Mouse (Mus musculus) heart, postnatal 0 days (tissue): Measurements from ENCODE around the gene Tcf3. TPM values are rescaled to one million over a fixed set of nuclear protein-coding genes. Genes with fewer than 3 reads are reported as not detected.

Experiments
- ATAC-seq: fragments of 200-750 bp; cut with Nextera tagmentation; 2 replicates; pipeline ENCODE4 v1.8.0; 2017; ENCODE audit warnings: low read depth, moderate number of reproducible peaks, moderate library complexity; ENCODE audit not compliant: insufficient read depth
- DNase-seq: peaks from one replicate; pipeline ENCODE4 v3.0.0-alpha.2; 2016; ENCODE audit warnings: low spot score
- H3K27ac ChIP-seq: fragments of 300-500 bp; sonication (generic); 2 replicates; pipeline ENCODE4 v1.5.1; 2014; ENCODE audit warnings: low read depth, mild to moderate bottlenecking
- H3K27me3 ChIP-seq: fragments of 300-500 bp; sonication (generic); 2 replicates; pipeline ENCODE4 v1.6.1; 2014; ENCODE audit warnings: low read length, mixed read lengths; ENCODE audit not compliant: control insufficient read depth, insufficient read depth
- H3K36me3 ChIP-seq: fragments of 300-500 bp; sonication (generic); replicated peaks from 2 replicates; pipeline ENCODE4 v1.6.1; 2014; ENCODE audit warnings: low read length, mixed read lengths; ENCODE audit not compliant: control insufficient read depth, insufficient read depth
- H3K4me1 ChIP-seq: fragments of 300-500 bp; sonication (generic); 2 replicates; pipeline ENCODE4 v1.6.1; 2014; ENCODE audit warnings: antibody characterized with exemption; ENCODE audit not compliant: control insufficient read depth, insufficient read depth
- H3K4me2 ChIP-seq: fragments of 300-500 bp; sonication (generic); 2 replicates; pipeline ENCODE4 v1.6.1; 2014; ENCODE audit warnings: low read depth, mild to moderate bottlenecking, low read length, moderate library complexity
- H3K4me3 ChIP-seq: fragments of 300-500 bp; sonication (generic); 2 replicates; pipeline ENCODE4 v1.5.1; 2014; ENCODE audit warnings: low read depth, low read length
- H3K9ac ChIP-seq: fragments of 300-500 bp; sonication (generic); replicated peaks from 2 replicates; pipeline ENCODE4 v1.6.1; 2014; ENCODE audit warnings: low read depth, low read length, mixed read lengths
- H3K9me3 ChIP-seq: fragments of 300-500 bp; sonication (generic); replicated peaks from 2 replicates; pipeline ENCODE4 v1.6.1; 2016; ENCODE audit warnings: low read length; ENCODE audit not compliant: control insufficient read depth
- CTCF ChIP-seq: IDR thresholded peaks from 2 replicates; pipeline ENCODE4 v1.5.1; 2016; ENCODE audit warnings: antibody characterized with exemption, control low read depth, low read depth
- EP300 ChIP-seq: IDR thresholded peaks from 2 replicates; pipeline ENCODE4 v1.6.1; 2016; ENCODE audit warnings: antibody characterized with exemption, low read depth
- WGBS: fragments of 180-500 bp; shearing (Covaris S2); extraction: QIAGEN DNeasy Blood & Tissue Kit; methylation state at CpG from one replicate; pipeline ENCODE4 v1.1.7; 2014; 5-methylcytosine and 5-hydroxymethylcytosine counted together
- polyA plus RNA-seq: library from polyadenylated mRNA; unstranded; fragments of >200 nt; fragmentation: Nextera tagmentation; extraction: Ambion mirVana; gene quantifications from 2 replicates; pipeline ENCODE4 v1.2.1, GENCODE M21; 2015
- total RNA-seq: library from RNA; depleted of rRNA; stranded (reverse); fragments of >200 nt; gene quantifications from 2 replicates; pipeline ENCODE4 v1.2.3, GENCODE M21; 2014; ENCODE audit warnings: low replicate concordance

The Tcf3 gene
- total and polyA plus RNA-seq, 2 experiments from 2014 or later = 20.6 to 77.8 TPM

DNA sequence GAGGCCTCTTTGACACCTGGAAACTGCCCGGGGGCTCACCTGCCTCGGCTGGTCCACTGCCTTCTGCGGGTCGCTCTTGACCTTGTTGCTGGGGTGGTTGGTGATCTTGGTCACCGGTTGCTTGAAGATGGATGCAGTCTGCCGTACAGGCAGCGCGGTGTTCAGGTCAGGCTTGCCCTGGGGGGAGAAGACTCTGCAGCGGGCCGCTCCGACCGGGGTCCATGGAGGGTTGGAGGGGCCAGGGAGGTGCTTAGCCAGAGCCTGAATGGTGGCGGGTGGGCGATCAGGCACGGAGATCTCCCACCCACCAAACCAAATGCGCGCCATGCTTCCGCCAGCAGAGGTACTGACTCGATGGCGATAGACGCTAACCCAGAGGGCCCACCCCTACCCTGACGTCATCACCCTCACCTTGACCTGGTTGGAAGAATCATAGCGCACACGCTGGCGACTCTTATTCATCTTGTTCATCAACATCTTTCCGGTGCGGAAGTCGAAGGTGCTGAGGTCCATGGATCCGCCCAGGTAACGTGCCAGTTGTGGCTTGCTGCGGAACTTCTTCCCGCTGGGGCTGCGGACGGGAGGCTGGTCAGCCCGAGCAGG, 38.3 kb downstream of the Tcf3 start:
- ATAC-seq (no peak), DNase-seq (no peak)
- no peaks in the 10 kb centered on the region for H3K27me3 ChIP-seq
- no peak for TF ChIP-seq EP300
- no peak for TF ChIP-seq CTCF
- peaks cover 48% of the 10 kb centered on the region for H3K36me3 ChIP-seq
- H3K9ac ChIP-seq = no peak overlapping the region
- WGBS = 95% methylated on average over 35 of the region's 35 CpGs
- no peak overlapping the region for H3K27ac ChIP-seq
- H3K4me1 ChIP-seq = peaks cover 17% of the 10 kb centered on the region
- no peak overlapping the region for H3K4me2 ChIP-seq
- H3K9me3 ChIP-seq = no peaks in the 10 kb centered on the region
- H3K4me3 ChIP-seq = no peak overlapping the region

DNA sequence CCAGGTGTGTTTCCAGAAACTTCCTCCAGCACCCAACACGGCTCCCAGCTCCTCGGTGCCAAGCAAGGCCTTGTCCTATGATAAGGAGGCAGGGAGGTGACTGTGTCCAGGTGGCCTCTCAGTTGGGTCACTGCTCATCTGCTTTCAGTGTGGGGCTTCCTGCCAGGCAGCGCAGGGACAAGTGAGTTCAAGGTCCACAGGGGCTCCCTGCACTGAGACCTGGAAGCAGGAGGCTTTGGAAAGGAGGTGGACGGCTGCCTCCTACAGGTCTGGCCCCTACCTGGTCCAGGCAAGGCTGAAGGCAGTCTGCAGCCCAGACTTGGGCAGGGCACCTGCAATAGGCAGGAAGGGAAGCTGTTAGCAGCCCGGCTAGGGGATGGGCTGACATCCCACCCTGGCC, 40.8 kb downstream of the Tcf3 start:
- Histone ChIP-seq H3K36me3 (peaks cover 48% of the 10 kb centered on the region), H3K27me3 (no peaks in the 10 kb centered on the region), H3K4me1 (peaks cover 13% of the 10 kb centered on the region), H3K9me3 (no peaks in the 10 kb centered on the region), H3K27ac (no peak overlapping the region), H3K4me3 (no peak overlapping the region), H3K9ac (no peak overlapping the region), H3K4me2 (no peak overlapping the region)
- DNase-seq = no peak
- WGBS = 82% methylated on average over 5 of the region's 5 CpGs
- no peak for ATAC-seq
- no peak for TF ChIP-seq EP300
- no peak for TF ChIP-seq CTCF

DNA sequence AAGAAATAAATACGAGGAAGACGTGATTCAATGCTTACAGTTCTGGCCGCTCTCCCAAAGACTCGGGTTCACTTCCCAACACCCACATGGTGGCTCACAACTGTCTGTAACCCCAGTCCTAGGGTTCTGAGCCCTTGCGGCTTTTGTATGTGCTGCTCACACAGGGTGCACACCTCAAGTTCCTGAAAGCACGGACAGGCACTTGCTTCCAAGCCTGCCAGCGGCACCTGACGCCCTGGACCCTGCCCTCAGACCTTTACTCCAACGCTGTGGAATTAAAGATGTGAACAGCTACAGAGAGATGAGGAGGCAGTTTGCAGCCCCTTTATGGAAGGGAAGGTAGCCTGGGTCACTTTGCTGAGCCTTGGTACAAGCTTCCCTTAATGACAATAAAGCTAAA, 42.8 kb downstream of the Tcf3 start:
- TF ChIP-seq EP300 = no peak
- TF ChIP-seq CTCF = no peak
- no peak for ATAC-seq
- Histone ChIP-seq H3K4me3 (no peak overlapping the region), H3K4me2 (no peak overlapping the region), H3K4me1 (peaks cover 8% of the 10 kb centered on the region), H3K27ac (no peak overlapping the region), H3K27me3 (no peaks in the 10 kb centered on the region), H3K9me3 (no peaks in the 10 kb centered on the region), H3K9ac (no peak overlapping the region), H3K36me3 (peaks cover 48% of the 10 kb centered on the region)
- no peak for DNase-seq
- whole genome bisulfite sequencing = 72% methylated on average over 9 of the region's 9 CpGs

DNA sequence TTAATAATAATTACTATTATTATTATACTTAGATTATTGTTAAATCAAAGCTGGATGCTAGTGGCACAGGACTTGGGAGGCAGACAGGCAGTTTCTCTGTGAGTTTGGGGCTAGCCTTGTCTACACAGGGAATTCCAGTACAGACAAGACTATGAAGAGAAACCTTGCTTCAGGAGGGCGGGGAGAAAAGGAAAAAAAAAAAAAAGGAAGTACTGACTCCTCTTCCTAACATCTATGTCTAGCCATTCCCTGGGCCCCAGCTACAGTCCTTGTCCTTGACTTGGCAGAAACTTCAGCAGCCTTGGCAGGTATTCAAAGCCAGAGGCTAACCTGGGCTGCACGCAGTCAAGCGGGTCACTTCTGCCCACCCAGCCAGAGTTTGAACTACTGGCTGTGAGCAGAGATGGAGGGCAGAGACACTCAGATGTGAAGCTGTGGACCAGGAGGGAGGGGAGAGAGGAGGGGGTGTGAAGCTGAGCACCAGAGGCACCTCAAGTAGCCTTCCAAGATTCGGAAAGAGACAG, 44.2 kb downstream of the Tcf3 start:
- ATAC-seq (no peak), DNase-seq (no peak)
- peaks cover 35% of the 10 kb centered on the region for H3K36me3 ChIP-seq
- TF ChIP-seq CTCF (no peak), EP300 (no peak)
- no peak overlapping the region for H3K4me3 ChIP-seq
- WGBS = 61% methylated on average over 4 of the region's 4 CpGs
- no peak overlapping the region for H3K9ac ChIP-seq
- no peaks in the 10 kb centered on the region for H3K9me3 ChIP-seq
- no peak overlapping the region for H3K4me2 ChIP-seq
- H3K4me1 ChIP-seq = peaks cover 22% of the 10 kb centered on the region
- no peaks in the 10 kb centered on the region for H3K27me3 ChIP-seq
- H3K27ac ChIP-seq = no peak overlapping the region

DNA sequence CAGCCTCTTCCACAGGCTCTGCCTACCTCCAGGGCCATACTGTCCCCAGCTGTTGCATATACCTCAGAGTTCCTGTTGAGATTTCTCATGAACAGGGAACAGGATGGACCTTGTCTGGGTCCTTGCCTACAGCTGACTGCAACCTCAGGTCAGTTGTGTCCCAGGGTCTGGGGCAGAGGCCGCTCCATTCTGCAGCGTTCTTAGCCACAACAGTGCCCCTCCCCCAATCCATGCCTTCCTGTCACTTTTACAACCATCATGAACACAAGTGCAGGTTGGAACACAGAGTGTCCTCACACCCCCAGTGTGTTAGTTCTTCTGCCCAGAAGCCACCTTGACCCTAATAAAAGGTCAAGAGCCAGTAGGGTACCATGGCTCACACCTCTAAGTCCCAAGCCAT, 44.7 kb downstream of the Tcf3 start:
- Histone ChIP-seq H3K36me3 (peaks cover 30% of the 10 kb centered on the region), H3K27me3 (no peaks in the 10 kb centered on the region), H3K4me2 (no peak overlapping the region), H3K4me1 (peaks cover 22% of the 10 kb centered on the region), H3K9ac (no peak overlapping the region), H3K27ac (no peak overlapping the region), H3K4me3 (no peak overlapping the region), H3K9me3 (no peaks in the 10 kb centered on the region)
- no peak for ATAC-seq
- no peak for DNase-seq
- WGBS = 37% methylated on average over 2 of the region's 2 CpGs
- TF ChIP-seq EP300 (no peak), CTCF (no peak)

DNA sequence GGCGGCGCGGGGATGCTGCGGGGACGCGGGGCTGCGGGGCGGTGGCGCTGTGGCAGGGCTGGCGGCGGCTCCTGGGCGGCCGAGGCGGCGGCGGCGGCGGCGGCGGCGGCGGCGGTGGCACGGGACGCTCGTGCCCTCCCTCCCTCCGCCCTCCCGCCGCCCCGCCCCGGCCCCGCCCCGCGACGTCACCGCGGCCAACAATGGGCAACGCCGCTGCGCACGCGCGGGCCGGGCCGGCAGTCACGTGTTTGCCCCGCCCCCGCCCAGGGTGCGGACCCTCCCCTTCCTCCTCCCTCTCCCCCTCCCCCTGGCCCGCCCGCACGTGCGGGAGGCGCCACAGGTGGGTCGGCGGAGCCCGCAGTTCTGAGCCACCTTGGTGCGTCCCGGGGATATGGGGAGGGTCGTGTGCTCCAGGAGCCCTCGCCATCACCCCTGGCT, 45.9 kb downstream of the Tcf3 start, which contains the start of gene Mex3d:
Gene Mex3d (minus strand): TSS at position 138 of the 438 bp plus-strand sequence.
- 2% methylated on average over 12 of the region's 61 CpGs for WGBS
- ATAC-seq (peak; percentile 78), DNase-seq (peak; percentile 86)
- H3K9me3 ChIP-seq = no peaks in the 10 kb centered on the region
- peaks cover 22% of the 10 kb centered on the region for H3K4me1 ChIP-seq
- peaks cover 23% of the 10 kb centered on the region for H3K36me3 ChIP-seq
- H3K9ac ChIP-seq = peak within 1 kb of the TSS; percentile 90
- peak within 1 kb of the TSS; percentile 65 for H3K4me3 ChIP-seq
- TF ChIP-seq CTCF (peak; percentile 15; the same call in 1 of the 2 replicates), EP300 (no peak)
- no peaks in the 10 kb centered on the region for H3K27me3 ChIP-seq
- H3K4me2 ChIP-seq = peak within 1 kb of the TSS; percentile 94
- peak within 1 kb of the TSS; percentile 79 for H3K27ac ChIP-seq
